Mouse (Mus musculus) midbrain, embryonic 12.5 days (tissue): Measurements from ENCODE around the gene Abtb2. TPM values are rescaled to one million over a fixed set of nuclear protein-coding genes. Genes with fewer than 3 reads are reported as not detected.

Experiments
- ATAC-seq: fragments of 200-750 bp; cut with Nextera tagmentation; 2 replicates; pipeline ENCODE4 v1.8.0; 2017; ENCODE audit warnings: low read depth, moderate TSS enrichment, moderate library complexity; ENCODE audit not compliant: low FRiP score
- H3K27ac ChIP-seq: fragments of 300-500 bp; sonication (generic); replicated peaks from 2 replicates; pipeline ENCODE4 v1.5.1; 2016; ENCODE audit warnings: mild to moderate bottlenecking
- H3K27me3 ChIP-seq: fragments of 300-500 bp; sonication (generic); 2 replicates; pipeline ENCODE4 v1.6.1; 2016; ENCODE audit warnings: mild to moderate bottlenecking
- H3K36me3 ChIP-seq: fragments of 300-500 bp; sonication (generic); 2 replicates; pipeline ENCODE4 v1.6.1; 2016
- H3K4me1 ChIP-seq: fragments of 300-500 bp; sonication (generic); 2 replicates; pipeline ENCODE4 v1.6.1; 2016
- H3K4me2 ChIP-seq: fragments of 300-500 bp; sonication (generic); replicated peaks from 2 replicates; pipeline ENCODE4 v1.6.1; 2016; ENCODE audit warnings: mild to moderate bottlenecking, moderate library complexity
- H3K4me3 ChIP-seq: fragments of 300-500 bp; sonication (generic); 2 replicates; pipeline ENCODE4 v1.5.1; 2016; ENCODE audit warnings: mild to moderate bottlenecking
- H3K9ac ChIP-seq: fragments of 300-500 bp; sonication (generic); replicated peaks from 2 replicates; pipeline ENCODE4 v1.6.1; 2016; ENCODE audit warnings: mild to moderate bottlenecking, moderate library complexity
- H3K9me3 ChIP-seq: fragments of 300-500 bp; sonication (generic); 2 replicates; pipeline ENCODE4 v1.6.1; 2016; ENCODE audit warnings: mild to moderate bottlenecking
- WGBS: fragments of 180-500 bp; shearing (Covaris S2); methylation state at CpG from one replicate; pipeline ENCODE4 v1.1.7; 2016; 5-methylcytosine and 5-hydroxymethylcytosine counted together
- polyA plus RNA-seq: library from polyadenylated mRNA; unstranded; fragments of >200 nt; fragmentation: Nextera tagmentation; extraction: Ambion mirVana; gene quantifications from 2 replicates; pipeline ENCODE4 v1.2.1, GENCODE M21; 2016

Gene Abtb2
- polyA plus RNA-seq, 1 experiment from 2014 or later = 20.7 TPM

GRCm38 (mm10) chr2:103670276-103670680 is 104.2 kb downstream of the Abtb2 start:
- Histone ChIP-seq H3K36me3 (no peaks in the 10 kb centered on the region), H3K27me3 (no peaks in the 10 kb centered on the region), H3K27ac (0 out of 2 replicates have a peak overlapping the region, but pooled peaks have one; percentile 8), H3K4me1 (peaks cover 29% of the 10 kb centered on the region), H3K4me2 (no peak overlapping the region), H3K9ac (no peak overlapping the region), H3K9me3 (no peaks in the 10 kb centered on the region), H3K4me3 (no peak overlapping the region)
- ATAC-seq = peak; percentile 69
- 53% methylated on average over 3 of the region's 3 CpGs for WGBS

GRCm38 (mm10) chr2:103672573-103673119 is 106.5 kb downstream of the Abtb2 start:
- ATAC-seq = no peak
- Histone ChIP-seq H3K27ac (no peak overlapping the region), H3K4me1 (peaks cover 35% of the 10 kb centered on the region), H3K4me2 (no peak overlapping the region), H3K9ac (no peak overlapping the region), H3K36me3 (no peaks in the 10 kb centered on the region), H3K27me3 (no peaks in the 10 kb centered on the region), H3K4me3 (no peak overlapping the region), H3K9me3 (no peaks in the 10 kb centered on the region)
- WGBS = 88% methylated on average over 7 of the region's 7 CpGs

- 86% methylated on average over 4 of the region's 4 CpGs for WGBS
- peaks cover 26% of the 10 kb centered on the region for H3K4me1 ChIP-seq
- no peak overlapping the region for H3K9ac ChIP-seq
- H3K27me3 ChIP-seq = no peaks in the 10 kb centered on the region
- no peak overlapping the region for H3K27ac ChIP-seq
- no peak overlapping the region for H3K4me2 ChIP-seq
- no peak for ATAC-seq
- H3K36me3 ChIP-seq = no peaks in the 10 kb centered on the region
- no peaks in the 10 kb centered on the region for H3K9me3 ChIP-seq
- no peak overlapping the region for H3K4me3 ChIP-seq
These were observed 107.5 kb downstream of the Abtb2 start for GRCm38 (mm10) chr2:103673609-103674008.

- no peak for ATAC-seq
- Histone ChIP-seq H3K27me3 (no peaks in the 10 kb centered on the region), H3K36me3 (peaks cover 4% of the 10 kb centered on the region; the same call in 1 of the 2 replicates), H3K9me3 (no peaks in the 10 kb centered on the region), H3K4me2 (no peak overlapping the region), H3K4me1 (peaks cover 9% of the 10 kb centered on the region; the same call in 1 of the 2 replicates), H3K9ac (no peak overlapping the region), H3K27ac (no peak overlapping the region), H3K4me3 (no peak overlapping the region)
- 90% methylated on average over 5 of the region's 5 CpGs for WGBS
These were observed 109.3 kb downstream of the Abtb2 start for GRCm38 (mm10) chr2:103675391-103675790.

GRCm38 (mm10) chr2:103676808-103677207 is 110.7 kb downstream of the Abtb2 start:
- H3K4me1 ChIP-seq = peaks cover 6% of the 10 kb centered on the region; the same call in 1 of the 2 replicates
- no peak overlapping the region for H3K9ac ChIP-seq
- H3K9me3 ChIP-seq = no peaks in the 10 kb centered on the region
- no peak for ATAC-seq
- no peak overlapping the region for H3K27ac ChIP-seq
- no peak overlapping the region for H3K4me3 ChIP-seq
- WGBS = 76% methylated on average over 2 of the region's 2 CpGs
- peaks cover 4% of the 10 kb centered on the region; the same call in 1 of the 2 replicates for H3K36me3 ChIP-seq
- H3K27me3 ChIP-seq = no peaks in the 10 kb centered on the region
- no peak overlapping the region for H3K4me2 ChIP-seq

- no peaks in the 10 kb centered on the region for H3K27me3 ChIP-seq
- ATAC-seq = no peak
- H3K9me3 ChIP-seq = no peaks in the 10 kb centered on the region
- no peak overlapping the region for H3K4me3 ChIP-seq
- no peak overlapping the region for H3K27ac ChIP-seq
- H3K36me3 ChIP-seq = peaks cover 4% of the 10 kb centered on the region; the same call in 1 of the 2 replicates
- no peak overlapping the region for H3K4me2 ChIP-seq
- WGBS = 75% methylated on average over 7 of the region's 7 CpGs
- H3K4me1 ChIP-seq = peaks cover 12% of the 10 kb centered on the region; the same call in 1 of the 2 replicates
- no peak overlapping the region for H3K9ac ChIP-seq
These were observed 111.7 kb downstream of the Abtb2 start for GRCm38 (mm10) chr2:103677614-103678369.

- Histone ChIP-seq H3K27ac (no peak overlapping the region), H3K27me3 (no peaks in the 10 kb centered on the region), H3K9me3 (no peaks in the 10 kb centered on the region), H3K36me3 (peaks cover 4% of the 10 kb centered on the region; the same call in 1 of the 2 replicates), H3K9ac (no peak overlapping the region), H3K4me3 (no peak overlapping the region), H3K4me1 (peaks cover 16% of the 10 kb centered on the region; the same call in 1 of the 2 replicates), H3K4me2 (no peak overlapping the region)
- 79% methylated on average over 6 of the region's 6 CpGs for WGBS
- ATAC-seq = no peak
These were observed 112.3 kb downstream of the Abtb2 start for GRCm38 (mm10) chr2:103678433-103678832.

- ATAC-seq = no peak
- Histone ChIP-seq H3K27ac (no peak overlapping the region), H3K4me1 (peaks cover 16% of the 10 kb centered on the region; the same call in 1 of the 2 replicates), H3K9me3 (no peaks in the 10 kb centered on the region), H3K4me2 (no peak overlapping the region), H3K9ac (no peak overlapping the region), H3K4me3 (no peak overlapping the region), H3K36me3 (peaks cover 4% of the 10 kb centered on the region; the same call in 1 of the 2 replicates), H3K27me3 (no peaks in the 10 kb centered on the region)
- 79% methylated on average over 9 of the region's 9 CpGs for WGBS
These were observed 114.4 kb downstream of the Abtb2 start for GRCm38 (mm10) chr2:103680364-103681110.

- no peak overlapping the region for H3K27ac ChIP-seq
- 89% methylated on average over 5 of the region's 5 CpGs for WGBS
- peaks cover 16% of the 10 kb centered on the region; the same call in 1 of the 2 replicates for H3K4me1 ChIP-seq
- no peaks in the 10 kb centered on the region for H3K9me3 ChIP-seq
- H3K9ac ChIP-seq = no peak overlapping the region
- H3K4me2 ChIP-seq = no peak overlapping the region
- no peak for ATAC-seq
- H3K27me3 ChIP-seq = 0 out of 2 replicates have a peak, but pooled peaks cover under 1% of the 10 kb centered on the region
- peaks cover 4% of the 10 kb centered on the region; the same call in 1 of the 2 replicates for H3K36me3 ChIP-seq
- no peak overlapping the region for H3K4me3 ChIP-seq
These were observed 115.0 kb downstream of the Abtb2 start for GRCm38 (mm10) chr2:103681149-103681548.

GRCm38 (mm10) chr2:103682261-103682722 is 116.2 kb downstream of the Abtb2 start:
- 84% methylated on average over 9 of the region's 9 CpGs for WGBS
- no peak overlapping the region for H3K27ac ChIP-seq
- H3K9me3 ChIP-seq = no peaks in the 10 kb centered on the region
- ATAC-seq = no peak
- H3K4me1 ChIP-seq = peaks cover 15% of the 10 kb centered on the region
- no peak overlapping the region for H3K4me3 ChIP-seq
- no peak overlapping the region for H3K9ac ChIP-seq
- peaks cover 4% of the 10 kb centered on the region; the same call in 1 of the 2 replicates for H3K36me3 ChIP-seq
- H3K4me2 ChIP-seq = no peak overlapping the region
- 0 out of 2 replicates have a peak, but pooled peaks cover 2% of the 10 kb centered on the region for H3K27me3 ChIP-seq

GRCm38 (mm10) chr2:103682927-103683442 is 116.9 kb downstream of the Abtb2 start:
- Histone ChIP-seq H3K4me1 (peaks cover 17% of the 10 kb centered on the region), H3K4me3 (no peak overlapping the region), H3K9ac (no peak overlapping the region), H3K9me3 (no peaks in the 10 kb centered on the region), H3K27ac (no peak overlapping the region), H3K4me2 (no peak overlapping the region), H3K27me3 (0 out of 2 replicates have a peak, but pooled peaks cover 2% of the 10 kb centered on the region), H3K36me3 (peaks cover 4% of the 10 kb centered on the region; the same call in 1 of the 2 replicates)
- WGBS = 81% methylated on average over 9 of the region's 9 CpGs
- no peak for ATAC-seq
